Mouse (Mus musculus) cerebellum, adult 2 months (tissue): ENCODE measurements at regions not wholly inside any gene's neighbourhood (a gene's known extent, or its start where the extent isn't known, plus 50 kb on each side); places are given as distances from the start of the nearest gene placed in this dataset.

Source experiments
- CTCF ChIP-seq: fragments of 200-500 bp; IDR thresholded peaks from 2 replicates; pipeline ENCODE4 v1.5.1; 2011; ENCODE audit warnings: low read depth, mild to moderate bottlenecking, control low read depth, low read length, moderate library complexity, borderline replicate concordance; ENCODE audit not compliant: insufficient read depth
- POLR2A ChIP-seq: fragments of 200-500 bp; IDR thresholded peaks from 2 replicates; pipeline ENCODE4 v1.6.1; 2011; ENCODE audit warnings: low read length, control low read depth, borderline replicate concordance; ENCODE audit not compliant: insufficient read depth

DNA sequence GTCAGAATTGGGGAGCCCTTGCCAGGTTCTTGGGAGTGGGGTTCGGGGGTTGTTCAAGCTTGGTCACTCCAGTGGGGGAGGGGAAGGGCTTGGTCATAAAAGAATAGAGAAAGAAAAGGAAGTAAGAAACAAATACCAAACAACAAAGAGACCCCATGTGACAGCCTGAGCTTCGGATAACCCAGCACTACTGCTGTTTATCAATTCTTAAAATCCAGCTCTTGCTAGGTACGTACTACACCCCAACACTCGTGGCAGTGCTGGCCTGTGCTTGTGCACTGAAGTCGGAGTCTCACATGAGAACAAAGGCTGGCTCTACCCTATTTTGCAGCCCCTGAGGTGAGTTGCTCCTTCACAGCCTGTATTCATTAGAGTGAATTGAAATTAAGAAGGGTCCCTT, 60.5 kb upstream of the Max start:
- TF ChIP-seq POLR2A, result no peak
- no peak for TF ChIP-seq CTCF
